Mouse (Mus musculus) bone marrow macrophage, adult 2 months (primary cell): ENCODE results near the gene Med27. TPM values are rescaled to one million over a fixed set of nuclear protein-coding genes. Genes with fewer than 3 reads are reported as not detected.
"Not testable (repeated sequence)": the region's sequence is repeated elsewhere in the genome, so short reads cannot be mapped to it uniquely, and the experiment has no call there.

Experiments
- H3K27ac ChIP-seq: 2 replicates; pipeline ENCODE4 v1.5.1; 2012; ENCODE audit warnings: low read depth, low read length; ENCODE audit not compliant: insufficient read depth
- H3K4me1 ChIP-seq: 2 replicates; pipeline ENCODE4 v1.6.1; 2012; ENCODE audit warnings: low read length; ENCODE audit not compliant: control insufficient read depth, insufficient read depth
- H3K4me3 ChIP-seq: 2 replicates; pipeline ENCODE4 v1.5.1; 2012; ENCODE audit warnings: mild to moderate bottlenecking, low read length, moderate library complexity; ENCODE audit not compliant: insufficient read depth
- CTCF ChIP-seq: IDR thresholded peaks from 2 replicates; pipeline ENCODE4 v1.5.1; 2012; ENCODE audit warnings: low read depth, mild to moderate bottlenecking, low read length, moderate library complexity
- POLR2A ChIP-seq: IDR thresholded peaks from 2 replicates; pipeline ENCODE4 v1.6.1; 2012; ENCODE audit warnings: mild to moderate bottlenecking, low read depth, low read length, borderline replicate concordance
- polyA plus RNA-seq: library from polyadenylated mRNA; stranded (reverse); fragments of >200 nt; gene quantifications from 2 replicates; pipeline ENCODE4 v1.2.4, GENCODE M21; 2012; ENCODE audit not compliant: missing spikeins, insufficient read depth, insufficient read length

Gene Med27
- polyA plus RNA-seq, 1 experiment = 14.2 TPM

- Histone ChIP-seq H3K4me3 (no peak overlapping the region), H3K27ac (no peak overlapping the region), H3K4me1 (peaks cover 9% of the 10 kb centered on the region)
- TF ChIP-seq CTCF = no peak
- no peak for TF ChIP-seq POLR2A
These were observed 182.2 kb downstream of the Med27 start for GRCm38 (mm10) chr2:29528811-29529210.

GRCm38 (mm10) chr2:29529788-29530187 is 183.2 kb downstream of the Med27 start:
- not testable (repeated sequence) for H3K4me3 ChIP-seq, H3K4me1 ChIP-seq, H3K27ac ChIP-seq

GRCm38 (mm10) chr2:29532173-29532572 is 185.6 kb downstream of the Med27 start:
- H3K4me3 ChIP-seq = no peak overlapping the region
- no peak overlapping the region for H3K27ac ChIP-seq
- TF ChIP-seq CTCF (no peak), POLR2A (no peak)
- peaks cover 9% of the 10 kb centered on the region for H3K4me1 ChIP-seq

GRCm38 (mm10) chr2:29532921-29533320 is 186.3 kb downstream of the Med27 start:
- peaks cover 9% of the 10 kb centered on the region for H3K4me1 ChIP-seq
- TF ChIP-seq POLR2A (no peak), CTCF (no peak)
- no peak overlapping the region for H3K27ac ChIP-seq
- H3K4me3 ChIP-seq = no peak overlapping the region

- TF ChIP-seq CTCF (no peak), POLR2A (no peak)
These were observed 189.1 kb downstream of the Med27 start for GRCm38 (mm10) chr2:29535566-29536244.

GRCm38 (mm10) chr2:29536481-29536880 is 189.9 kb downstream of the Med27 start:
- TF ChIP-seq CTCF (no peak), POLR2A (no peak)
- no peaks in the 10 kb centered on the region for H3K4me1 ChIP-seq
- H3K4me3 ChIP-seq = no peak overlapping the region
- no peak overlapping the region for H3K27ac ChIP-seq

More at GRCm38 (mm10) chr2:29535566-29536244, 189.1 kb downstream of the Med27 start:
- Histone ChIP-seq H3K4me1 (no peaks in the 10 kb centered on the region), H3K27ac (no peak overlapping the region), H3K4me3 (no peak overlapping the region)

- no peak for TF ChIP-seq CTCF
These were observed 190.7 kb downstream of the Med27 start for GRCm38 (mm10) chr2:29537334-29537733.

GRCm38 (mm10) chr2:29542039-29542438 is 195.4 kb downstream of the Med27 start:
- H3K4me1 ChIP-seq = no peaks in the 10 kb centered on the region
- H3K4me3 ChIP-seq = no peak overlapping the region
- TF ChIP-seq POLR2A = no peak
- no peak for TF ChIP-seq CTCF
- no peak overlapping the region for H3K27ac ChIP-seq

More at GRCm38 (mm10) chr2:29537334-29537733, 190.7 kb downstream of the Med27 start:
- H3K4me3 ChIP-seq = no peak overlapping the region
- H3K4me1 ChIP-seq = no peaks in the 10 kb centered on the region
- no peak overlapping the region for H3K27ac ChIP-seq

GRCm38 (mm10) chr2:29546571-29546970 is 200.0 kb downstream of the Med27 start:
- TF ChIP-seq CTCF = no peak
- TF ChIP-seq POLR2A = no peak
- no peak overlapping the region for H3K27ac ChIP-seq
- H3K4me1 ChIP-seq = no peaks in the 10 kb centered on the region
- H3K4me3 ChIP-seq = no peak overlapping the region

GRCm38 (mm10) chr2:29551816-29552585 is 205.4 kb downstream of the Med27 start:
- no peak overlapping the region for H3K4me3 ChIP-seq
- no peak overlapping the region for H3K27ac ChIP-seq
- H3K4me1 ChIP-seq = no peaks in the 10 kb centered on the region
- TF ChIP-seq CTCF (no peak), POLR2A (no peak)
